Mouse (Mus musculus) hindbrain, embryonic 13.5 days (tissue): Measurements from ENCODE around the gene Sdad1. TPM values are rescaled to one million over a fixed set of nuclear protein-coding genes. Genes with fewer than 3 reads are reported as not detected.

ENCODE experiments used
- polyA plus RNA-seq: library from polyadenylated mRNA; unstranded; fragments of >200 nt; fragmentation: Nextera tagmentation; extraction: Ambion mirVana; gene quantifications from 2 replicates; pipeline ENCODE4 v1.2.1, GENCODE M21; 2015

The Sdad1 gene
- polyA plus RNA-seq, 1 experiment from 2014 or later: 31.1 TPM

Other genes with a start within 250 kb of the Sdad1 start
- gene G3bp2, start 226.8 kb downstream of the Sdad1 start, polyA plus RNA-seq: 425 and 430 TPM in 2 replicates
- 43.9 and 44.6 TPM in 2 replicates for gene Uso1, start 172.5 kb downstream of the Sdad1 start, polyA plus RNA-seq
- not detected in 2 replicates for gene U90926, start 95.1 kb downstream of the Sdad1 start, polyA plus RNA-seq
- 0.32 and 0.70 TPM in 2 replicates for gene Ppef2, start 54.2 kb downstream of the Sdad1 start, polyA plus RNA-seq
- 15.0 and 19.2 TPM in 2 replicates for gene Naaa, start 32.3 kb downstream of the Sdad1 start, polyA plus RNA-seq
- gene Cxcl9, start 17.6 kb upstream of the Sdad1 start, polyA plus RNA-seq: not detected in 2 replicates
- 7.6 and 9.5 TPM in 2 replicates for gene Art3, start 21.3 kb upstream of the Sdad1 start, polyA plus RNA-seq
- 0.21 and 0.30 TPM in 2 replicates for gene Cxcl10, start 38.4 kb upstream of the Sdad1 start, polyA plus RNA-seq
- 51.0 and 56.7 TPM in 2 replicates for gene Nup54, start 124.7 kb upstream of the Sdad1 start, polyA plus RNA-seq
- 20.5 and 20.7 TPM in 2 replicates for gene Scarb2, start 196.4 kb upstream of the Sdad1 start, polyA plus RNA-seq
- 0.28 and 1.1 TPM in 2 replicates for gene Fam47e, start 244.6 kb upstream of the Sdad1 start, polyA plus RNA-seq